Mouse (Mus musculus) heart, adult 18-20 months (tissue): Measurements from ENCODE around the gene Stom. TPM values are rescaled to one million over a fixed set of nuclear protein-coding genes. Genes with fewer than 3 reads are reported as not detected.

ENCODE experiments used
- DNase-seq, 2 experiments: peaks; one replicate each; pipeline ENCODE4 v3.0.0; 2021 to 2022; ENCODE audit warnings: mixed read lengths in 1 of 2
- long read RNA-seq, 2 experiments: library from polyadenylated mRNA; stranded (forward); transcript quantifications; one replicate each; pipeline ENCODE4 v2.0.0; 2021
- total RNA-seq, 2 experiments: library from RNA; stranded (reverse); gene quantifications; 2 replicates each; pipeline ENCODE4 v1.2.3; 2021

Gene Stom
- total RNA-seq = 100 to 1,000 TPM in 1 of 2 experiments, 10 to 100 TPM in 1; 88.5 to 102 TPM
- long read RNA-seq, experiment 1, transcript Stom-201 (7 exons, 2,787 nt) = major isoform, 92 of 109 reads
- long read RNA-seq, experiment 1, partial matches to known transcripts = 0 of 109 reads
- long read RNA-seq, experiment 1, other reads (novel, unspliced or antisense) = 15 of 109 reads
- long read RNA-seq, experiment 2, transcript Stom-201 (7 exons, 2,787 nt) = major isoform, 37 of 49 reads
- long read RNA-seq, experiment 2, partial matches to known transcripts = 0 of 49 reads
- long read RNA-seq, experiment 2, other reads (novel, unspliced or antisense) = 12 of 49 reads

GRCm38 (mm10) chr2:35336388-35337280 is at the start of gene Stom:
TSS of gene Stom (minus strand) at chr2:35336976.
- peak; percentile 100 for DNase-seq

GRCm38 (mm10) chr2:35385441-35385871 is 48.7 kb upstream of the Stom start:
- DNase-seq = peak; percentile 64 to 78

GRCm38 (mm10) chr2:35379306-35379705 is 42.5 kb upstream of the Stom start:
- no peak for DNase-seq

- DNase-seq = no peak
Observed at GRCm38 (mm10) chr2:35377600-35377999, 40.8 kb upstream of the Stom start.

- DNase-seq = peak in 1 of 2 experiments; percentile 27
Observed at GRCm38 (mm10) chr2:35373003-35373402, 36.2 kb upstream of the Stom start.

- no peak for DNase-seq
Observed at GRCm38 (mm10) chr2:35370686-35371085, 33.9 kb upstream of the Stom start.

GRCm38 (mm10) chr2:35367629-35368028 is 30.9 kb upstream of the Stom start, which contains the start of gene 4930568D16Rik:
TSS of gene 4930568D16Rik (minus strand) at chr2:35367729.
- no peak for DNase-seq

GRCm38 (mm10) chr2:35349184-35349583 is 12.4 kb upstream of the Stom start:
- peak; percentile 30 to 63 for DNase-seq

- DNase-seq = no peak
Observed at GRCm38 (mm10) chr2:35345984-35346383, 9.2 kb upstream of the Stom start.

GRCm38 (mm10) chr2:35342605-35343004 is 5.8 kb upstream of the Stom start:
- DNase-seq = no peak

- DNase-seq = peak; percentile 76 to 78
Observed at GRCm38 (mm10) chr2:35338707-35339106, 1.9 kb upstream of the Stom start.

GRCm38 (mm10) chr2:35338036-35338435 is 1.3 kb upstream of the Stom start:
- no peak for DNase-seq

- DNase-seq = peak; percentile 61 to 63
Observed at GRCm38 (mm10) chr2:35337419-35337818, 643 bp upstream of the Stom start.

GRCm38 (mm10) chr2:35335620-35336019 is 1.2 kb downstream of the Stom start:
- DNase-seq = no peak

- no peak for DNase-seq
Observed at GRCm38 (mm10) chr2:35333670-35334069, 3.1 kb downstream of the Stom start.

- no peak for DNase-seq
Observed at GRCm38 (mm10) chr2:35331205-35331604, 5.6 kb downstream of the Stom start.

GRCm38 (mm10) chr2:35329061-35329460 is 7.7 kb downstream of the Stom start:
- no peak for DNase-seq

GRCm38 (mm10) chr2:35328064-35328792 is 8.5 kb downstream of the Stom start:
- no peak for DNase-seq

- DNase-seq = no peak
Observed at GRCm38 (mm10) chr2:35327583-35327982, 9.2 kb downstream of the Stom start.

GRCm38 (mm10) chr2:35326931-35327330 is 9.8 kb downstream of the Stom start:
- no peak for DNase-seq

- no peak for DNase-seq
Observed at GRCm38 (mm10) chr2:35325930-35326329, 10.8 kb downstream of the Stom start.

GRCm38 (mm10) chr2:35322404-35323164 is 14.2 kb downstream of the Stom start:
- peak; percentile 82 to 85 for DNase-seq
